Mouse (Mus musculus) cerebellum, postnatal 14 days (tissue): ENCODE measurements around the gene Fxr2.
"Not testable (repeated sequence)": the region's sequence is repeated elsewhere in the genome, so short reads cannot be mapped to it uniquely, and the experiment has no call there.

Experiments used
- DNase-seq, 2 experiments: peaks; one replicate each; pipeline ENCODE4 v3.0.0; 2021; ENCODE audit warnings: mixed read lengths in 2 of 2

Fxr2 gene

GRCm38 (mm10) chr11:69613553-69614256, 19.1 kb upstream of the Fxr2 start:
- peak; percentile 86 to 91 for DNase-seq

GRCm38 (mm10) chr11:69614257-69614588, 18.6 kb upstream of the Fxr2 start:
- DNase-seq = not testable (repeated sequence)

- no peak for DNase-seq
Measured at GRCm38 (mm10) chr11:69616781-69617180, 16.0 kb upstream of the Fxr2 start.

- no peak for DNase-seq
Measured at GRCm38 (mm10) chr11:69617805-69618204, 15.0 kb upstream of the Fxr2 start, which contains the start of gene Shbg. Gene Shbg (minus strand): TSS chr11:69617905.

GRCm38 (mm10) chr11:69620394-69621081, 12.3 kb upstream of the Fxr2 start:
- DNase-seq = no peak

- DNase-seq = peak; percentile 82 to 83
Measured at GRCm38 (mm10) chr11:69621571-69622268, 11.1 kb upstream of the Fxr2 start, which contains the start of gene Sat2. Gene Sat2 (plus strand): TSS chr11:69622024.

- peak; percentile 74 to 78 for DNase-seq
Measured at GRCm38 (mm10) chr11:69622406-69622805, 10.4 kb upstream of the Fxr2 start.

GRCm38 (mm10) chr11:69623006-69623405, 9.8 kb upstream of the Fxr2 start:
- no peak for DNase-seq

GRCm38 (mm10) chr11:69624339-69624738, 8.5 kb upstream of the Fxr2 start:
- not testable (repeated sequence) for DNase-seq

- DNase-seq = peak; percentile 92 to 94
Measured at GRCm38 (mm10) chr11:69628286-69628685, 4.5 kb upstream of the Fxr2 start.

- DNase-seq = no peak
Measured at GRCm38 (mm10) chr11:69629802-69630201, 3.0 kb upstream of the Fxr2 start.

GRCm38 (mm10) chr11:69633128-69633866, 507 bp downstream of the Fxr2 start:
- DNase-seq = no peak

GRCm38 (mm10) chr11:69635471-69635870, 2.7 kb downstream of the Fxr2 start:
- no peak for DNase-seq

GRCm38 (mm10) chr11:69645860-69646259, 13.1 kb downstream of the Fxr2 start:
- DNase-seq = no peak

- no peak for DNase-seq
Measured at GRCm38 (mm10) chr11:69653399-69653798, 20.6 kb downstream of the Fxr2 start.

GRCm38 (mm10) chr11:69654760-69655159, 22.0 kb downstream of the Fxr2 start:
- no peak for DNase-seq

GRCm38 (mm10) chr11:69655264-69656064, 22.7 kb downstream of the Fxr2 start, which contains the start of gene Sox15:
Gene Sox15 (plus strand): TSS chr11:69655314.
- DNase-seq = peak; percentile 82 to 85

GRCm38 (mm10) chr11:69656065-69656455, 23.3 kb downstream of the Fxr2 start:
- no peak for DNase-seq

- peak; percentile 69 to 76 for DNase-seq
Measured at GRCm38 (mm10) chr11:69656617-69657461, 24.0 kb downstream of the Fxr2 start.

GRCm38 (mm10) chr11:69657462-69657881, 24.7 kb downstream of the Fxr2 start:
- no peak for DNase-seq
